Mouse (Mus musculus) liver, adult 2 months (tissue): ENCODE data around the gene Npas1. TPM values are rescaled to one million over a fixed set of nuclear protein-coding genes. Genes with fewer than 3 reads are reported as not detected.

ENCODE experiments used
- DNase-seq: peaks from one replicate; pipeline ENCODE4 v3.0.0-alpha.2; 2011; ENCODE audit warnings: low read depth, low spot score; ENCODE audit errors: extremely low read depth
- H3K27ac ChIP-seq: fragments of 200-500 bp; replicated peaks from 2 replicates; pipeline ENCODE4 v1.5.1; 2012; ENCODE audit warnings: low read depth, mild to moderate bottlenecking, control low read depth, inconsistent platforms, low read length; ENCODE audit not compliant: insufficient read depth
- H3K27me3 ChIP-seq: fragments of 200-500 bp; 2 replicates; pipeline ENCODE4 v1.6.1; 2012; ENCODE audit warnings: mild to moderate bottlenecking, moderate library complexity, low read length, inconsistent platforms; ENCODE audit not compliant: control insufficient read depth, insufficient read depth
- H3K36me3 ChIP-seq: fragments of 200-500 bp; 2 replicates; pipeline ENCODE4 v1.6.1; 2012; ENCODE audit warnings: low read length, inconsistent platforms; ENCODE audit not compliant: control insufficient read depth, insufficient read depth
- H3K4me1 ChIP-seq: fragments of 200-500 bp; 2 replicates; pipeline ENCODE4 v1.6.1; 2011; ENCODE audit warnings: low read length; ENCODE audit not compliant: control insufficient read depth, insufficient read depth
- H3K4me3 ChIP-seq: fragments of 200-500 bp; 2 replicates; pipeline ENCODE4 v1.5.1; 2011; ENCODE audit warnings: low read depth, mild to moderate bottlenecking, control low read depth, low read length, moderate library complexity; ENCODE audit not compliant: insufficient read depth
- H3K79me2 ChIP-seq: fragments of 200-500 bp; 2 replicates; pipeline ENCODE4 v1.6.1; 2012; ENCODE audit warnings: inconsistent platforms, mild to moderate bottlenecking, low read length, moderate library complexity; ENCODE audit not compliant: control insufficient read depth, insufficient read depth
- H3K9ac ChIP-seq: fragments of 200-500 bp; 2 replicates; pipeline ENCODE4 v1.6.1; 2012; ENCODE audit warnings: low read depth, mild to moderate bottlenecking, control low read depth, inconsistent platforms, low read length
- CTCF ChIP-seq: fragments of 200-500 bp; IDR thresholded peaks from 2 replicates; pipeline ENCODE4 v1.5.1; 2011; ENCODE audit warnings: low read depth, low read length, control low read depth
- POLR2A ChIP-seq: fragments of 200-500 bp; IDR thresholded peaks from 2 replicates; pipeline ENCODE4 v1.6.1; 2011; ENCODE audit warnings: low read length, control low read depth; ENCODE audit not compliant: insufficient read depth; ENCODE audit errors: extremely low read depth
- WGBS: fragments of 180-500 bp; shearing (Covaris S2); methylation state at CpG from one replicate; pipeline ENCODE4 v1.1.7; 2018; 5-methylcytosine and 5-hydroxymethylcytosine counted together
- polyA plus RNA-seq: library from polyadenylated mRNA; depleted of rRNA; stranded (reverse); fragments of >200 nt; gene quantifications from 2 replicates; pipeline ENCODE4 v1.2.3, GENCODE M21; 2012
- total RNA-seq: library from RNA; depleted of rRNA; stranded (reverse); fragments of >200 nt; gene quantifications from 2 replicates; pipeline ENCODE4 v1.2.3, GENCODE M21; 2014

Npas1 gene
- total and polyA plus RNA-seq, 2 experiments: not detected

GRCm38 (mm10) chr7:16475764-16476599 is 1.5 kb downstream of the Npas1 start:
- no peak for DNase-seq
- no peak overlapping the region for H3K4me3 ChIP-seq
- 4% methylated on average over 54 of the region's 59 CpGs for WGBS

GRCm38 (mm10) chr7:16475321-16475720 is 2.2 kb downstream of the Npas1 start:
- peaks cover 15% of the 10 kb centered on the region for H3K27me3 ChIP-seq

More at GRCm38 (mm10) chr7:16475764-16476599, 1.5 kb downstream of the Npas1 start:
- Histone ChIP-seq H3K27me3 (peaks cover 15% of the 10 kb centered on the region), H3K27ac (no peak overlapping the region), H3K4me1 (no peaks in the 10 kb centered on the region), H3K79me2 (no peaks in the 10 kb centered on the region), H3K36me3 (no peaks in the 10 kb centered on the region), H3K9ac (no peak overlapping the region)
- no peak for TF ChIP-seq CTCF
- no peak for TF ChIP-seq POLR2A

DNA sequence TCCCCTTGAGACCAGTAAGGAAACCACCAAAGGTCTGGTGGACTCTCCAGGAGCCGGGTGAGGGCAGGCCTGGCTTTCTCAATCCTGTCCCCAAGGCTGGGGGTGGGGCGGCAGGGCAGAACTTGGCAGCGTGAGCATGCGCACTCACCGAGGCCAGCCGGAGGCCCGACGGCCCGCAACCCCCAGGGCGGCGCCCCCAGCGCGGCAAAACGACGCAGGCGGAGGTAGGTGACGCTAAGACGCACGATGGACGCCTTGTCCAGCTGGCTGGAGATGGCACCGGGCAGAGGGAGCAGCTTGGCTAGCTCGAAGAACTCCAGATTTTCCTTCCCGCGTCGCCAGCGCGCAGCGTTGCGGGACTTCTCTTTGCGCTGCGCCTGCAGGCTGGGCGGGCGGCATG is 3.1 kb downstream of the Npas1 start:
- DNase-seq: no peak
- no peak for TF ChIP-seq POLR2A
- TF ChIP-seq CTCF: no peak
- H3K79me2 ChIP-seq: no peaks in the 10 kb centered on the region
- H3K4me1 ChIP-seq: no peaks in the 10 kb centered on the region
- H3K4me3 ChIP-seq: peak overlapping the region; percentile 18; the same call in 1 of the 2 replicates
- no peak overlapping the region for H3K9ac ChIP-seq
- H3K27ac ChIP-seq: no peak overlapping the region
- H3K27me3 ChIP-seq: peaks cover 15% of the 10 kb centered on the region
- no peaks in the 10 kb centered on the region for H3K36me3 ChIP-seq
- WGBS: 11% methylated on average over 33 of the region's 33 CpGs

More at GRCm38 (mm10) chr7:16475321-16475720, 2.2 kb downstream of the Npas1 start:
- Histone ChIP-seq H3K27ac (no peak overlapping the region), H3K4me1 (no peaks in the 10 kb centered on the region), H3K9ac (no peak overlapping the region), H3K4me3 (no peak overlapping the region), H3K79me2 (no peaks in the 10 kb centered on the region), H3K36me3 (no peaks in the 10 kb centered on the region)
- TF ChIP-seq POLR2A (no peak), CTCF (no peak)
- WGBS: 8% methylated on average over 23 of the region's 23 CpGs
- DNase-seq: no peak

DNA sequence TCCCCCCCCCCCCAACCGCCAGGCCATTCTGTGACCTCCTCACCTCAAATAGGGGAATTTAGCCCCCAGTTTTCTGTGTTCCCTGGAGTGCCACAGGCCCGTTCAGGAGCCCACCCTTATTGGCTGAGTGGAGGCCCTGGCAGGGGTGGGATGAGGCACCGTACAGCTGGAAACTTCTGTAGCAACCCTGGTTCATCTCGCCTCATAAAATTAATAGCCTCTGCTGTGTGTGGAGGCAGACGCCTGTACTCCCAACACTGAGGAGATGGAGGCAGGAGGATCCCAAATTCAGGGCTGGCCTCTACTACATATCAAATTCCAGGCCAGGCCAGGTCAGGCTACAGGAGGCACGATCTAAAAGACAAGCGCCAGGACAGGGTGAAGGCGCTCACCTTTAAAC is 3.7 kb downstream of the Npas1 start:
- Histone ChIP-seq H3K79me2 (no peaks in the 10 kb centered on the region), H3K36me3 (no peaks in the 10 kb centered on the region), H3K9ac (no peak overlapping the region), H3K4me1 (no peaks in the 10 kb centered on the region), H3K27ac (no peak overlapping the region), H3K27me3 (peaks cover 15% of the 10 kb centered on the region), H3K4me3 (no peak overlapping the region)
- no peak for TF ChIP-seq POLR2A
- no peak for TF ChIP-seq CTCF
- no peak for DNase-seq
- WGBS: 69% methylated on average over 8 of the region's 8 CpGs

- Histone ChIP-seq H3K27me3 (peaks cover 15% of the 10 kb centered on the region), H3K27ac (no peak overlapping the region), H3K4me3 (no peak overlapping the region), H3K9ac (no peak overlapping the region), H3K79me2 (no peaks in the 10 kb centered on the region), H3K36me3 (no peaks in the 10 kb centered on the region), H3K4me1 (no peaks in the 10 kb centered on the region)
- WGBS: 56% methylated on average over 17 of the region's 17 CpGs
- TF ChIP-seq CTCF (no peak), POLR2A (no peak)
- no peak for DNase-seq
Observed at GRCm38 (mm10) chr7:16472116-16472709, 5.3 kb downstream of the Npas1 start.

- peaks cover 15% of the 10 kb centered on the region for H3K27me3 ChIP-seq
- WGBS: 62% methylated on average over 9 of the region's 9 CpGs
- DNase-seq: no peak
Observed at GRCm38 (mm10) chr7:16471549-16471948, 6.0 kb downstream of the Npas1 start.

More at GRCm38 (mm10) chr7:16471549-16471948, 6.0 kb downstream of the Npas1 start:
- no peak overlapping the region for H3K4me3 ChIP-seq
- H3K27ac ChIP-seq: no peak overlapping the region
- no peaks in the 10 kb centered on the region for H3K36me3 ChIP-seq
- H3K79me2 ChIP-seq: no peaks in the 10 kb centered on the region
- TF ChIP-seq CTCF: peak; percentile 29; the same call in 1 of the 2 replicates
- TF ChIP-seq POLR2A: no peak
- no peak overlapping the region for H3K9ac ChIP-seq
- no peaks in the 10 kb centered on the region for H3K4me1 ChIP-seq
